Mouse (Mus musculus) hindbrain, embryonic 10.5 days (tissue): ENCODE data around the gene Btrc. TPM values are rescaled to one million over a fixed set of nuclear protein-coding genes. Genes with fewer than 3 reads are reported as not detected.
"Not testable (repeated sequence)": the region's sequence is repeated elsewhere in the genome, so short reads cannot be mapped to it uniquely, and the experiment has no call there.

Source experiments
- DNase-seq: peaks from one replicate; pipeline ENCODE4 v3.0.0-alpha.2; 2017; ENCODE audit warnings: low spot score
- H3K27ac ChIP-seq: fragments of 300-500 bp; sonication (generic); 2 replicates; pipeline ENCODE4 v1.5.1; 2016; ENCODE audit warnings: mild to moderate bottlenecking, moderate library complexity
- H3K27me3 ChIP-seq: fragments of 300-500 bp; sonication (generic); 2 replicates; pipeline ENCODE4 v1.6.1; 2016; ENCODE audit warnings: mild to moderate bottlenecking; ENCODE audit not compliant: poor library complexity, insufficient read depth, severe bottlenecking
- H3K36me3 ChIP-seq: fragments of 300-500 bp; sonication (generic); 2 replicates; pipeline ENCODE4 v1.6.1; 2016; ENCODE audit warnings: mild to moderate bottlenecking, moderate library complexity
- H3K4me1 ChIP-seq: fragments of 300-500 bp; sonication (generic); replicated peaks from 2 replicates; pipeline ENCODE4 v1.6.1; 2016; ENCODE audit warnings: mild to moderate bottlenecking
- H3K4me3 ChIP-seq: fragments of 300-500 bp; sonication (generic); 2 replicates; pipeline ENCODE4 v1.5.1; 2016; ENCODE audit warnings: mild to moderate bottlenecking, moderate library complexity
- H3K9me3 ChIP-seq: fragments of 300-500 bp; sonication (generic); 2 replicates; pipeline ENCODE4 v1.6.1; 2016; ENCODE audit warnings: mild to moderate bottlenecking, moderate library complexity
- WGBS: fragments of 180-500 bp; shearing (Covaris S2); methylation state at CpG from one replicate; pipeline ENCODE4 v1.1.7; 2016; 5-methylcytosine and 5-hydroxymethylcytosine counted together
- polyA plus RNA-seq: library from polyadenylated mRNA; unstranded; fragments of >200 nt; fragmentation: Nextera tagmentation; extraction: Ambion mirVana; gene quantifications from 2 replicates; pipeline ENCODE4 v1.2.1, GENCODE M21; 2016

Gene Btrc
- polyA plus RNA-seq, 1 experiment from 2014 or later, result 48.1 TPM

DNA sequence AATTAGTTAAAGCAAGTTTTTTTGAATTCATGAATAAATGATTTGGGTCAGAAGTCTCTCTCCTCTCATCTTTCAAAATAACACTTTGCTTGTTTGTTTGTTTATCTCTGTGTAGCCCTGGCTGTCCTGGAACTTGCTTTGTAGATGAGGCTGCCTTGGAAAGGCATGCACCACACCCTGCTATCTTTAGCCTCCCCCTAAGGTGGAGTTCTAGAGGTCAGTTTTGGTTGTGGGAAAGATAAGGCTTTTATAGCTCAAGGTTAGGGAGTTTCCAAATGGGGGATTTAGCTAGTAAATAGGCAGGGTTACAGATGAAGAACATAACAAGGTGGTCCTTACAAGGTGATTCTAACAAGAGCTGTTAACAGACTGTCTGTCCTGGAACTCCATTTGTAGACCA, 3.0 kb upstream of the Btrc start:
- H3K4me3 ChIP-seq, result no peak overlapping the region
- H3K27ac ChIP-seq, result no peak overlapping the region
- H3K27me3 ChIP-seq, result no peaks in the 10 kb centered on the region
- 0 out of 2 replicates have a peak, but pooled peaks cover 6% of the 10 kb centered on the region for H3K36me3 ChIP-seq
- DNase-seq, result no peak
- no peaks in the 10 kb centered on the region for H3K9me3 ChIP-seq
- H3K4me1 ChIP-seq, result peaks cover 17% of the 10 kb centered on the region

DNA sequence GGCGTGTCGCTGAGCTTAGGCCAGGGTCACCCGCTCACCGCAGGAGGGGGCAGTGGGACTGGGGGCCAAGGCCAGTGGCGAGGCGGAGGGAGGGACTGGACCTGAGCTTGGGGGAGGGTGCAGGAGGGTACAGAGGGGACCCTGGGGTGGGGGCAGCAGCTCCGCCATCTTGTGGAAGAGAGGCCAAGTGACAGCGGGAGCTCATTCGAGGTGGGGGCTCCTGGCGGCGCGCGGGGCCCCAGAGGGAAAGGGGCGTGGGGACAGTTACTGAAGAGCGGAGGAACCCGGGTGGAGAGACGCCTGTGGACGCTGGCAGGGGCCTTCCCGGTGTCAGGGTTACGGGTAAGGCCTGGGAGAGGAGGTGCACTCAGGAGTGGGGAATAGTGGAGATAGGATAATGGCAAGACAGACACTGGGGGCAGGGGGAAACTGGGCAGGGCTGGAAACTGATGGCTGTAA, 428 bp downstream of the Btrc start:
- no peak for DNase-seq
- H3K9me3 ChIP-seq, result no peaks in the 10 kb centered on the region

DNA sequence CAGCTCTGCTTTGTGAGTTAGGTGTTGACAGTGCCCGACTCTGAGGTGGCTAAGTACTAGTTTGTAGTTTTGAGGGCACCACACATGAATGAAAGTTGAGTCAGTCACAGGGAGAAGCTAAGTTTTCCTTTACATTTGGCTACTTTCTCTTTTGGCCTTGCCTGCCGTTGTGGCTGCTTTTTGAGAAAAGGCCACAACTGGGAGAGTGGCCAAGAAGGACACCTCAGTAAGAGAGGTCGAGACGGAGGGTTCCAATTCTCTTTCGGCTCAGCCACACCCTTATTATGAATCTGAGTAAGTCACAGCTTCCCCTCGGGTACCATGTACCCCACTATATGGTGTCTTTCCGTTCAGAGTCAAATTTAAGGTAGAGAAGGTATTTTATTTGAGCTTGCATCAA, 3.1 kb downstream of the Btrc start:
- 90% methylated on average over 7 of the region's 7 CpGs for WGBS
- H3K4me1 ChIP-seq, result peaks cover 17% of the 10 kb centered on the region
- DNase-seq, result no peak
- no peaks in the 10 kb centered on the region for H3K27me3 ChIP-seq
- H3K27ac ChIP-seq, result no peak overlapping the region
- H3K4me3 ChIP-seq, result no peak overlapping the region
- no peaks in the 10 kb centered on the region for H3K9me3 ChIP-seq
- peaks cover 20% of the 10 kb centered on the region; the same call in 1 of the 2 replicates for H3K36me3 ChIP-seq

More for the DNA sequence above, 428 bp downstream of the Btrc start:
- under 1% methylated on average over 20 of the region's 20 CpGs for WGBS
- H3K27ac ChIP-seq, result peak overlapping the region; percentile 92
- H3K4me1 ChIP-seq, result peaks cover 17% of the 10 kb centered on the region
- peak overlapping the region; percentile 90 for H3K4me3 ChIP-seq
- no peaks in the 10 kb centered on the region for H3K27me3 ChIP-seq
- peaks cover 19% of the 10 kb centered on the region; the same call in 1 of the 2 replicates for H3K36me3 ChIP-seq

DNA sequence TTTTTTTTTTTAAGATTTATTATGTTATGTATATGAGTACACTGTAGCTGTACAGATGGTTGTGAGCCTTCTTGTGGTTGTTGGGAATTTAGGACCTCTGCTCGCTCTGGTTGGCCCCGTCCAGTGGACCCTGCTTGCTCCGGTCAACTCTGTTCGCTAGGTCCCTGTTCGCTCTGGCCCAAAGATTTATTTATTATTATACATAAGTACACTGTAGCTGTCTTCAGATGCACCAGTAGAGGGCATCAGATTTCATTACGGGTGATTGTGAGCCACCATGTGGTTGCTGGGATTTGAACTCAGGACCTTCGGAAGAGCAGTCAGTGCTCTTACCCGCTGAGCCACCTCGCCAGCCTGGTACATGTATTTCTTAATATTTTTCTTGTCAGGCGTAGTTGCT, 21.3 kb downstream of the Btrc start:
- not testable (repeated sequence) for DNase-seq, H3K9me3 ChIP-seq, H3K27ac ChIP-seq, H3K27me3 ChIP-seq, H3K4me1 ChIP-seq, H3K4me3 ChIP-seq
- peaks cover 30% of the 10 kb centered on the region for H3K36me3 ChIP-seq
- 96% methylated on average over 10 of the region's 10 CpGs for WGBS

DNA sequence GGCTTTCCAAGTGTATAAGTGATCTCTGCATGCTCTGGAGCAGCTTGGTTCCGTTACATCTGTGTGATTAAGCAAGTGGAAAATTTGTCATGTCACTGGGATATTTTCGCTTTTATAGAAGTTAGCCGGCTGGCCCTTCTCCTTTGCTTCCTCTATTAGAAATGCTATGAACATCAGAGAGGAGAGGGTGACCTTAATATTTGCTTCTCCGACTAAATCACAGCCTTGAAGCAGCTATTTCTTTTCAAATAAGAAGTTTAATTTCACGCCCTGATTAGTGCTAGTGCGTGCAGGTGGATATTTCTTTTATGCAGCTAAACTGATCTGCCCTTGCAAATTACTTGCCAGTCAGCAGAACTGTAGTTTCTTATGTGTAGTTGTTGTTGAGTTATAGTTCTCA, 25.0 kb downstream of the Btrc start:
- no peak for DNase-seq
- H3K36me3 ChIP-seq, result peaks cover 19% of the 10 kb centered on the region
- H3K4me1 ChIP-seq, result no peaks in the 10 kb centered on the region
- 85% methylated on average over 6 of the region's 6 CpGs for WGBS
- no peak overlapping the region for H3K27ac ChIP-seq
- no peak overlapping the region for H3K4me3 ChIP-seq
- H3K27me3 ChIP-seq, result no peaks in the 10 kb centered on the region
- H3K9me3 ChIP-seq, result no peaks in the 10 kb centered on the region

DNA sequence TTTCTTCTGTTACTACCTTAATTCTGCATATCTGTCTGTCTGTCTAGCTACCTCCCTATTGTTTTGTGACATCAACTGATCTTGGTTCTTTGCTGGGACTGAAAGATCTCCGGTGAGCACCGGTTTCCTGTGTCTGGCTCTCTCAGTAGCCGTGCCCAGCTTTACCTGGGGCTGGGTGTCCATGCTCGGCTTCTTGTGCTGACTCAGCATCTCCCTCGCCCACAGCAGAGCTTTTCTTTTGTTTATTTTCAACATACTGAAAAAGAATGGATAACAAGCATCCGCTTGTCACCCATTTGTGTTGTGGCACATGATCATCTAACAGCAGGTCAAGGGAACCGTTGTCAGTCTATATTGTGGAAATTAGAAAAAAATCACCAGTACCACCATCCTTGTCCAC, 30.5 kb downstream of the Btrc start:
- no peak for DNase-seq

DNA sequence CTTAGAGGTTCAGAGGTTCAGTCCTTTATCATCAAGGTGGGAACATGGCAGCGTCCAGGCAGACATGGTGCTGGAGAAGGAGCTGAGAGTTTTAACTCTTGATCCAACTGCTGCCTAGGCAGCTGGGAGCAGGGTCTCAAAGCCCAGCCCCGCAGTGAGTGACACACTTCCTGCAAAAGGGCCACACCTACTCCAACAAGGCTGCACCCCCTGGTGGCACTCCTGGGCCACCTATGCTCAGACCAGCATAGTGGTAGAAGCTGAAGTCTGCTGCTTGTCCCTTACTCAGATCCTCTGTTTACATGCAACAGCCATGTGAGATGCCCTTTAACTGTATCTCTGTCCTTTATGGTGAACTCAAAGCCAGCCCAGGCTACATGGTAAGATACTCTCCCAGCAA, 47.5 kb downstream of the Btrc start:
- Histone ChIP-seq H3K27me3 (no peaks in the 10 kb centered on the region), H3K9me3 (no peaks in the 10 kb centered on the region), H3K36me3 (0 out of 2 replicates have a peak, but pooled peaks cover 3% of the 10 kb centered on the region), H3K4me3 (no peak overlapping the region), H3K27ac (no peak overlapping the region), H3K4me1 (no peaks in the 10 kb centered on the region)
- 76% methylated on average over 2 of the region's 2 CpGs for WGBS
- DNase-seq, result no peak

More for the DNA sequence above, 30.5 kb downstream of the Btrc start:
- 86% methylated on average over 7 of the region's 7 CpGs for WGBS
- Histone ChIP-seq H3K36me3 (no peaks in the 10 kb centered on the region), H3K27me3 (no peaks in the 10 kb centered on the region), H3K27ac (no peak overlapping the region), H3K4me3 (no peak overlapping the region), H3K4me1 (no peaks in the 10 kb centered on the region), H3K9me3 (no peaks in the 10 kb centered on the region)

DNA sequence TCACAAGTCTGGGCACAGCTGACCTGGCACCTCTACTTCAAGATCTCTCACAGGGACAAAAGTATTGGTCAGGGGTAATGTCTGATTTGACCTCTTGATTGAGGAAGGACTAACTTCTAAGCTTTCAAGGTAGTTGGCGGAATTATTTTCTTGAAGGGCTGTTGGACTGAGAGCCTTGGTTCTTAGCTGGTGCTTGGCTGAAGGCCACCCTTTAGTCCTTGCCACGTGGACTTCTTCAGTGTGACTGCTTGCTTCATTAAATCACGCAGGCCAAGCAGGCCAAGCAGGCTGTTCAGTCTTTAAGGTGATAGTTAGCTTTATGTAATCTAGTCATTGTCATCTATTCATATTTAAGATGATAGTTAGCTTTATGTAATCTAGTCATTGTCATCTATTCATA, 49.2 kb downstream of the Btrc start:
- Histone ChIP-seq H3K4me3 (no peak overlapping the region), H3K9me3 (no peaks in the 10 kb centered on the region), H3K4me1 (no peaks in the 10 kb centered on the region), H3K27me3 (no peaks in the 10 kb centered on the region), H3K36me3 (0 out of 2 replicates have a peak, but pooled peaks cover 3% of the 10 kb centered on the region), H3K27ac (no peak overlapping the region)
- DNase-seq, result no peak
- whole genome bisulfite sequencing, result 90% methylated on average over 3 of the region's 3 CpGs

DNA sequence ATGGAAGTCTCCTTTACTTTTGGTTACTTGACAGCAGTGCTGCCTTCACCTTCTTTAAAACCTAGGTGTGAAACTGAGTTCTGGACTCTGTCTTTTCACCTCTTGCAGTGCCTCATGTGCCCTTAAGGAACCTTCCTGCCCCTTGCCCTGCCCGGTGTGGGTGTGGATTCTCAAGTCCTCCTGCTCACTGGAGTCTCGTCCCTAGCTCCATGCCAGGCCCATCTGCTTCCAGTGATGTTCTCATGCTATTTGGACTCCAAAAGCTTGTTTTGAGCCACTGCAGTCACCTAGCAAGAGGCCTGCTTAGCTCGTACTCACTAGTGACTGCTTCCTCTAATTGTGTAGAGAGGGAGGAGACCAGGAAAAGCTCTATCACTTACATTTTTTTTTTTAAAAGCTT, 50.4 kb downstream of the Btrc start:
- 0 out of 2 replicates have a peak, but pooled peaks cover 3% of the 10 kb centered on the region for H3K36me3 ChIP-seq
- no peaks in the 10 kb centered on the region for H3K9me3 ChIP-seq
- no peak for DNase-seq
- no peaks in the 10 kb centered on the region for H3K4me1 ChIP-seq
- WGBS, result 83% methylated on average over 3 of the region's 3 CpGs
- no peaks in the 10 kb centered on the region for H3K27me3 ChIP-seq
- no peak overlapping the region for H3K4me3 ChIP-seq
- no peak overlapping the region for H3K27ac ChIP-seq

DNA sequence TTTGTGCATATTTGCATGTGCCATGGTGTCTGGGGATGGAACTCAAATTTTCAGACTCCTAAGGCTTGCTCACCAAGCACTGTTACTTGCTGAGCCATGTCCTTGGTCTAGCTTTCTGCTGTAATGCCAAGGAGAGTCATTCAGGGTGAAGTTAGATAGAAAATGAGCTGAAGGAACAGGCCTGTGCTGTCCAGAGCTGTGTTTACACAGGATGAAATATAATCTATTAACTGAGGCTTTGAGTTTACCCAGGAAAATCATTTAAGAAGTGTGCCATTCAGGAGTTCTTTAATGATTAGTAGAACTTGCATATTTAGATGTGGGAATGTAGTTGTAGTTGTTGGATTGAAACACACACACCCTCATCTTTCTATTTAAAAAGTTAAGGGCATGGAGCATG, 54.1 kb downstream of the Btrc start:
- Histone ChIP-seq H3K27ac (no peak overlapping the region), H3K4me3 (no peak overlapping the region), H3K4me1 (0 out of 2 replicates have a peak, but pooled peaks cover 4% of the 10 kb centered on the region), H3K36me3 (0 out of 2 replicates have a peak, but pooled peaks cover 3% of the 10 kb centered on the region), H3K27me3 (no peaks in the 10 kb centered on the region), H3K9me3 (no peaks in the 10 kb centered on the region)
- no peak for DNase-seq

DNA sequence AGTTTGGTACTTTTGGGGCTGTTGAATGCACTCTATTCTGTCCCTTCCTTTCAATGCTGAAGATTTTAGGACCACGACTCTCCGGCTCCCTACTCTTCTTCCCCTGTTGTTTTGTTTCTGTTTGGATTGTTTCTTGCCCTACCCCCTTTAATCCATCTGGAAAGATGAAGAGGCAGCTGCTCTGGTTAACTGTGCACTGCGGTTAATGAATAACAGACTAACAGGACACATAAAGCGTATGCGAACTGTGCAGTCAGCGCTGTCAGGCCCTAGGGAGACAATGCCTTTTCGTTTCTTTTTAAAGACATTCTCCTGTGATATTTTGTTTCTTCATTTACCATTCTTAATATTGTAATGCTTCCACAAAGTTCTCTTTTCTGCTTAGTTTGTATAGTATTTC, 58.7 kb downstream of the Btrc start:
- Histone ChIP-seq H3K27ac (no peak overlapping the region), H3K4me1 (0 out of 2 replicates have a peak, but pooled peaks cover 4% of the 10 kb centered on the region), H3K27me3 (no peaks in the 10 kb centered on the region), H3K36me3 (peaks cover 17% of the 10 kb centered on the region), H3K4me3 (no peak overlapping the region), H3K9me3 (no peaks in the 10 kb centered on the region)
- 64% methylated on average over 7 of the region's 7 CpGs for WGBS
- DNase-seq, result no peak

DNA sequence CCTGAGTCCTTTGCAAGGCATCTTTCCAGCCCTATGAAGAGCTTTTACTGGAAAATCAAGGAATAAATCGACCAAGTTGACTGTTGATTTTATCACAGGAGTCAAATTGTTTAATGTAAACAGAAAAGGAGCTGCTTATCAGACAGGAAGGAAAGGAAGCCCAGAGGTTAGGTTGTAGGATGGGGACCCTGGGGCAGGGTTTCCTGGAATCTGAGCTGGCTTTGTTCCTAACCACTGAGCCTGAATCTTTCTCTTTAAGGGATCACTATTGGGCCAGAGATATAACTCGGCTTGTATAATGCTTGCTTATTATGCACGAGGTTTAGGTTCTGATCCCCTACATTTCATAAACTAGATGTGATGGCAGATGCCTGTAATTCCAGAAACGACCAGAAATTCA, 64.6 kb downstream of the Btrc start:
- DNase-seq, result no peak
- H3K4me3 ChIP-seq, result no peak overlapping the region
- 0 out of 2 replicates have a peak, but pooled peaks cover 2% of the 10 kb centered on the region for H3K4me1 ChIP-seq
- no peaks in the 10 kb centered on the region for H3K9me3 ChIP-seq
- no peaks in the 10 kb centered on the region for H3K27me3 ChIP-seq
- peaks cover 17% of the 10 kb centered on the region for H3K36me3 ChIP-seq
- whole genome bisulfite sequencing, result 75% methylated on average over 4 of the region's 4 CpGs
- H3K27ac ChIP-seq, result no peak overlapping the region

DNA sequence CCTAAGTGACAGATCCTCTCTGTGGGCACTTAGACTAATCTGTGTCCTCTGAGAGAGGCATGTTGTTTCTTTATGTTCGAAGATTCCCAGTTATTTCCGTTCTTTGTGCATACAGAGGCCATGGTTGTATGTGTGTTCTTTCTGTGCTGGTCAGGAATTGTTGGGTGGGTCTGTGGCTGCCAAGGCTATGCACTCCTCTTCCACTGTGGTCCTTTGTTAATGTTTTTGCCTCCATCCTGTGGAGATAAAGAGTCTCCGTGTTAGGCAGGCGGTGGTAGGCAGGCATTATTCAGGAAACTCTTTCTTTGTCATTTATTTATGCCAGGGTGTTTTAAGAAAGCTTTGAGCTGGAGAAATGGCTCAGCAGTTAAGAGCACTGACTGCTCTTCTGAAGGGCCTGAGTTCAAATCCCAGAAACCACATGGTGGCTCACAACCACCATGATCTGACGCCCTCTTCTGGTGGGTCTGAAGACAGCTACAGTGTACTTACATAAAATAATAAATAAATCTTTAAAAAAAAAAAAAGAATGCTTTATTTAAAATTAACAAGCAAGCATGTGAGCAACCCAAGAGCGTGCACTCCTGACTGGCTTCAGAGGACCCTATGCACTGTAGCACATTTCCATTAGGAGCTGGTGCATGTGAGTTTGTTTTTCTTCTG, 67.6 kb downstream of the Btrc start:
- no peak for DNase-seq
- no peak overlapping the region for H3K4me3 ChIP-seq
- H3K4me1 ChIP-seq, result 0 out of 2 replicates have a peak, but pooled peaks cover 2% of the 10 kb centered on the region
- no peaks in the 10 kb centered on the region for H3K36me3 ChIP-seq
- no peaks in the 10 kb centered on the region for H3K9me3 ChIP-seq
- H3K27me3 ChIP-seq, result peaks cover 3% of the 10 kb centered on the region; the same call in 1 of the 2 replicates
- WGBS, result 89% methylated on average over 6 of the region's 6 CpGs
- H3K27ac ChIP-seq, result no peak overlapping the region
